Mouse (Mus musculus) neural tube, embryonic 14.5 days (tissue): ENCODE results near the gene Pir. TPM values are rescaled to one million over a fixed set of nuclear protein-coding genes. Genes with fewer than 3 reads are reported as not detected.

Experiments used
- ATAC-seq: fragments of 200-750 bp; cut with Nextera tagmentation; 2 replicates; pipeline ENCODE4 v1.8.0; 2017; ENCODE audit warnings: low read depth, mild to moderate bottlenecking, moderate TSS enrichment, moderate library complexity
- H3K27ac ChIP-seq: fragments of 300-500 bp; sonication (generic); 2 replicates; pipeline ENCODE4 v1.5.1; 2014; ENCODE audit warnings: low read depth, mild to moderate bottlenecking, control low read depth, low read length, moderate library complexity, mixed read lengths
- H3K27me3 ChIP-seq: fragments of 300-500 bp; sonication (generic); 2 replicates; pipeline ENCODE4 v1.6.1; 2014; ENCODE audit warnings: low read length; ENCODE audit not compliant: control insufficient read depth, insufficient read depth
- H3K36me3 ChIP-seq: fragments of 300-500 bp; sonication (generic); 2 replicates; pipeline ENCODE4 v1.6.1; 2014; ENCODE audit warnings: low read length, mixed read lengths; ENCODE audit not compliant: control insufficient read depth, insufficient read depth
- H3K4me1 ChIP-seq: fragments of 300-500 bp; sonication (generic); 2 replicates; pipeline ENCODE4 v1.6.1; 2014; ENCODE audit warnings: low read length; ENCODE audit not compliant: control insufficient read depth, insufficient read depth
- H3K4me2 ChIP-seq: fragments of 300-500 bp; sonication (generic); 2 replicates; pipeline ENCODE4 v1.6.1; 2014; ENCODE audit warnings: mild to moderate bottlenecking, low read depth, low read length, control low read depth
- H3K4me3 ChIP-seq: fragments of 300-500 bp; sonication (generic); 2 replicates; pipeline ENCODE4 v1.5.1; 2014; ENCODE audit warnings: low read depth, low read length, control low read depth, mixed read lengths
- H3K9ac ChIP-seq: fragments of 300-500 bp; sonication (generic); replicated peaks from 2 replicates; pipeline ENCODE4 v1.6.1; 2014; ENCODE audit warnings: low read depth, mild to moderate bottlenecking, control low read depth, low read length, mixed read lengths
- H3K9me3 ChIP-seq: fragments of 300-500 bp; sonication (generic); 2 replicates; pipeline ENCODE4 v1.6.1; 2016; ENCODE audit warnings: low read length; ENCODE audit not compliant: control insufficient read depth
- WGBS: fragments of 180-500 bp; shearing (Covaris S2); extraction: QIAGEN DNeasy Blood & Tissue Kit; methylation state at CpG from one replicate; pipeline ENCODE4 v1.1.7; 2014; 5-methylcytosine and 5-hydroxymethylcytosine counted together
- polyA plus RNA-seq: library from polyadenylated mRNA; unstranded; fragments of >200 nt; fragmentation: Nextera tagmentation; extraction: Ambion mirVana; gene quantifications from 2 replicates; pipeline ENCODE4 v1.2.1, GENCODE M21; 2014

Gene Pir
- polyA plus RNA-seq, 1 experiment from 2014 or later = 2.5 TPM

GRCm38 (mm10) chrX:164318554-164318953, 49.4 kb downstream of the Pir start:
- H3K36me3 ChIP-seq = no peaks in the 10 kb centered on the region
- ATAC-seq = no peak
- H3K4me3 ChIP-seq = no peak overlapping the region
- no peak overlapping the region for H3K4me2 ChIP-seq
- H3K9ac ChIP-seq = no peak overlapping the region
- no peaks in the 10 kb centered on the region for H3K4me1 ChIP-seq
- H3K9me3 ChIP-seq = no peaks in the 10 kb centered on the region
- WGBS = 92% methylated on average over 4 of the region's 4 CpGs
- no peaks in the 10 kb centered on the region for H3K27me3 ChIP-seq
- no peak overlapping the region for H3K27ac ChIP-seq

- H3K4me2 ChIP-seq = no peak overlapping the region
- no peaks in the 10 kb centered on the region for H3K27me3 ChIP-seq
- H3K9ac ChIP-seq = no peak overlapping the region
- H3K36me3 ChIP-seq = no peaks in the 10 kb centered on the region
- H3K4me3 ChIP-seq = no peak overlapping the region
- no peak overlapping the region for H3K27ac ChIP-seq
- H3K9me3 ChIP-seq = no peaks in the 10 kb centered on the region
- 93% methylated on average over 3 of the region's 3 CpGs for WGBS
- no peak for ATAC-seq
- no peaks in the 10 kb centered on the region for H3K4me1 ChIP-seq
Observed at GRCm38 (mm10) chrX:164320031-164320430, 50.9 kb downstream of the Pir start.

- no peak for ATAC-seq
- Histone ChIP-seq H3K4me1 (no peaks in the 10 kb centered on the region), H3K36me3 (no peaks in the 10 kb centered on the region), H3K9me3 (no peaks in the 10 kb centered on the region), H3K4me2 (no peak overlapping the region), H3K9ac (no peak overlapping the region), H3K27me3 (no peaks in the 10 kb centered on the region), H3K27ac (no peak overlapping the region), H3K4me3 (no peak overlapping the region)
- 83% methylated on average over 5 of the region's 5 CpGs for WGBS
Observed at GRCm38 (mm10) chrX:164322492-164322891, 53.3 kb downstream of the Pir start.

- Histone ChIP-seq H3K36me3 (no peaks in the 10 kb centered on the region), H3K4me2 (no peak overlapping the region), H3K9ac (no peak overlapping the region), H3K27ac (no peak overlapping the region), H3K4me1 (no peaks in the 10 kb centered on the region), H3K9me3 (no peaks in the 10 kb centered on the region), H3K4me3 (no peak overlapping the region), H3K27me3 (no peaks in the 10 kb centered on the region)
- ATAC-seq = no peak
- WGBS = 65% methylated on average over 4 of the region's 4 CpGs
Observed at GRCm38 (mm10) chrX:164323391-164323913, 54.3 kb downstream of the Pir start.

DNA sequence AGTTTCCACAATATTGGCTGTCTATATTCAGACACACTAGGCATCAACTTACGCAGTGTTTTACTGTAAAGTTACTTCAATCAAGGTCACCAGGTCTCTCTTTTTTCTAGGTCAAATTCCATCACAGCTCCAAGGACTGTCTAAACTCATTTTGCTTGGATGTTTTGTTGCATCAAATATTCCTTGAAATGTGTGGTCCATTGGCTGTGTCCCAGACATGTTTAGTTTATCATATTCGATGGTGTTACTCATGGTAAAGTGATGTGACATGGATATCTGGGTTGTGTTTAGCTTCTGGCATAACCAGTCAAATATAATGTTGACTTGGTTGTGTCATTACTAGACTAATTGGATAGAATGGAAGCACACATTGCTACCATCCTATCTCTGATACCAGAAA, 61.2 kb downstream of the Pir start:
- Histone ChIP-seq H3K4me1 (no peaks in the 10 kb centered on the region), H3K9ac (no peak overlapping the region), H3K9me3 (no peaks in the 10 kb centered on the region), H3K36me3 (no peaks in the 10 kb centered on the region), H3K4me3 (no peak overlapping the region), H3K27me3 (no peaks in the 10 kb centered on the region), H3K4me2 (no peak overlapping the region), H3K27ac (no peak overlapping the region)
- no peak for ATAC-seq
- 87% methylated on average over 2 of the region's 2 CpGs for WGBS

GRCm38 (mm10) chrX:164330766-164331165, 61.6 kb downstream of the Pir start:
- H3K4me1 ChIP-seq = no peaks in the 10 kb centered on the region
- no peak overlapping the region for H3K27ac ChIP-seq
- no peak overlapping the region for H3K9ac ChIP-seq
- H3K4me3 ChIP-seq = no peak overlapping the region
- no peaks in the 10 kb centered on the region for H3K36me3 ChIP-seq
- H3K27me3 ChIP-seq = no peaks in the 10 kb centered on the region
- ATAC-seq = no peak
- no peaks in the 10 kb centered on the region for H3K9me3 ChIP-seq
- no peak overlapping the region for H3K4me2 ChIP-seq
- 90% methylated on average over 3 of the region's 3 CpGs for WGBS

GRCm38 (mm10) chrX:164338591-164338990, 69.4 kb downstream of the Pir start:
- H3K9ac ChIP-seq = no peak overlapping the region
- H3K9me3 ChIP-seq = no peaks in the 10 kb centered on the region
- WGBS = 88% methylated on average over 4 of the region's 4 CpGs
- H3K27ac ChIP-seq = no peak overlapping the region
- no peaks in the 10 kb centered on the region for H3K4me1 ChIP-seq
- H3K4me3 ChIP-seq = no peak overlapping the region
- no peak overlapping the region for H3K4me2 ChIP-seq
- no peaks in the 10 kb centered on the region for H3K27me3 ChIP-seq
- H3K36me3 ChIP-seq = no peaks in the 10 kb centered on the region
- no peak for ATAC-seq

- H3K36me3 ChIP-seq = no peaks in the 10 kb centered on the region
- no peak for ATAC-seq
- H3K27ac ChIP-seq = no peak overlapping the region
- no peaks in the 10 kb centered on the region for H3K4me1 ChIP-seq
- H3K27me3 ChIP-seq = no peaks in the 10 kb centered on the region
- no peak overlapping the region for H3K4me3 ChIP-seq
- no peak overlapping the region for H3K4me2 ChIP-seq
- H3K9ac ChIP-seq = no peak overlapping the region
- H3K9me3 ChIP-seq = no peaks in the 10 kb centered on the region
- WGBS = 91% methylated on average over 4 of the region's 4 CpGs
Observed at GRCm38 (mm10) chrX:164345359-164345938, 76.3 kb downstream of the Pir start.

DNA sequence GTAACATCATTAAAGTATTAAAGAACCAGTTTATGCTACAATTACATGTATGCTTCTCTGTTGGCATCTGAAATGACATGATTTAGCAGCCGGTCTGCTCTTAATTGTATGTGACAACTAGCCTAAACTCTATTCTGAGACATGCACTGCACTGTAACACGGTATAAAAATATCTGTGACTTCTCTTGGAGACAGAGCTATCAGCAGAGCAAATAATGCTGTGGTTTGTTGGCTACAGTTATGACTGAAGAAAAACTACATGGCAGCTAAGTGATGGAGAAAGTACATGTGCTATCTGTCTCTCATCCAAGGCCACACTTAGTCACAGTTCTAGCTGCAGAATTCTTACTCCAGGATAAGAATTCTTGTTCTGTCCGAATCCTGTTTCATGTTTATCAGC, 79.8 kb downstream of the Pir start:
- Histone ChIP-seq H3K27ac (no peak overlapping the region), H3K4me2 (no peak overlapping the region), H3K4me3 (no peak overlapping the region), H3K9me3 (no peaks in the 10 kb centered on the region), H3K9ac (no peak overlapping the region), H3K36me3 (no peaks in the 10 kb centered on the region), H3K4me1 (no peaks in the 10 kb centered on the region), H3K27me3 (no peaks in the 10 kb centered on the region)
- no peak for ATAC-seq
- 93% methylated on average over 3 of the region's 3 CpGs for WGBS
